Mouse (Mus musculus): ENCODE results near the gene Morc4. TPM values are rescaled to one million over a fixed set of nuclear protein-coding genes. Genes with fewer than 3 reads are reported as not detected.
A peak's percentile ranks its signal among the peaks of the same experiment; 100 is the strongest.

Morc4 gene
- total RNA-seq, 2 experiments from 2014 or later = 0.51 TPM; not detected in 1

GRCm38 (mm10) chrX:139808501-139808900, 63.0 kb downstream of the Morc4 start:
- no peak for ATAC-seq (replicated peaks; ENCODE audit: low FRiP score, poor library complexity, severe bottlenecking)

DNA sequence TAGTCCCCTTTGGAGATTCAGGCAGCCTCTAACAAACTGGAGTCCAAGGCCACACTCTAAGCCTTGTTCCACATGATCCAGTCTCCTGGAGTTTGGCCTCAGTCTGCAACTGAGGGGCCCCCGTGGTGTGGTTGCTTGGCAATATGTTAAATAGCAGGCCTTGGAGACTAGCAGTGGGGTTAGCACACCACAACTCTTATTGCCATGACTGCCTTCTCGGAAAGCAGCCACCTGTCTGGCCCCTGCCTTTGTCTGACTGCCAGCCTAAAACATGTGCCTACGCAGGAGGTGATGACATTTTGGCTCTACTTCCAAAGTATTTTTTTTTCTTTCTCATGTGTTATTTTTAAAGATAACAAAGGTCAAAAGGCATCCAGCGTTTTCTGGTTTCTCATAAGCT, 63.4 kb downstream of the Morc4 start:
- ATAC-seq (replicated peaks; ENCODE audit: low FRiP score, poor library complexity, severe bottlenecking) = no peak

- ATAC-seq (replicated peaks; ENCODE audit: low FRiP score, poor library complexity, severe bottlenecking) = no peak
These were observed 64.1 kb downstream of the Morc4 start for GRCm38 (mm10) chrX:139807391-139807790.

- ATAC-seq (replicated peaks; ENCODE audit: low FRiP score, poor library complexity, severe bottlenecking) = no peak
These were observed 65.6 kb downstream of the Morc4 start for GRCm38 (mm10) chrX:139805918-139806317.

GRCm38 (mm10) chrX:139803028-139803427, 68.4 kb downstream of the Morc4 start:
- no peak for ATAC-seq (replicated peaks; ENCODE audit: low FRiP score, poor library complexity, severe bottlenecking)

- no peak for ATAC-seq (replicated peaks; ENCODE audit: low FRiP score, poor library complexity, severe bottlenecking)
These were observed 71.0 kb downstream of the Morc4 start, which contains the start of gene Cldn2 for GRCm38 (mm10) chrX:139800406-139800878. Gene Cldn2 (plus strand): TSS chrX:139800828.

GRCm38 (mm10) chrX:139799953-139800352, 71.5 kb downstream of the Morc4 start:
- ATAC-seq (replicated peaks; ENCODE audit: low FRiP score, poor library complexity, severe bottlenecking) = no peak

- ATAC-seq (replicated peaks; ENCODE audit: low FRiP score, poor library complexity, severe bottlenecking) = no peak
These were observed 73.6 kb downstream of the Morc4 start for GRCm38 (mm10) chrX:139797875-139798274.

DNA sequence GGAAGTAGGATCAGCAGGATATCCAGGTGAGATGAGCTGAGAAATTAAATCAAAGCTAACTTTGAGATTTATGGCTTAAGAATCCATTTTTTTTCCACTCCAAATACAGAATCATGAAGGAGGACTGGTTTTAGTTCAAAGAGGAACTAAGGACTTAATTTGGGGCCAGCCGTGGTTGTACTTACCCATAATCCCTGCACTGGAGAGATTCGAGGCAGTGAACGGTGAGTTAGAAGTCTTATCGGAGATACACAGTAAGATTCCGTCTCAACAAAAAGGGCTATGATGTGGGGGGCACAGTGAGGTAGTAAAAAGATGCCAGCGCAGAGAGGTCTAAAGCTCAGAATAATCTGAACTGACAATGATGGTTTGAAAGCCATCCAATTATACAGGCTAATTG, 75.4 kb downstream of the Morc4 start:
- ATAC-seq (replicated peaks; ENCODE audit: low FRiP score, poor library complexity, severe bottlenecking) = no peak

- ATAC-seq (replicated peaks; ENCODE audit: low FRiP score, poor library complexity, severe bottlenecking) = no peak
These were observed 77.2 kb downstream of the Morc4 start for GRCm38 (mm10) chrX:139794072-139794845.

DNA sequence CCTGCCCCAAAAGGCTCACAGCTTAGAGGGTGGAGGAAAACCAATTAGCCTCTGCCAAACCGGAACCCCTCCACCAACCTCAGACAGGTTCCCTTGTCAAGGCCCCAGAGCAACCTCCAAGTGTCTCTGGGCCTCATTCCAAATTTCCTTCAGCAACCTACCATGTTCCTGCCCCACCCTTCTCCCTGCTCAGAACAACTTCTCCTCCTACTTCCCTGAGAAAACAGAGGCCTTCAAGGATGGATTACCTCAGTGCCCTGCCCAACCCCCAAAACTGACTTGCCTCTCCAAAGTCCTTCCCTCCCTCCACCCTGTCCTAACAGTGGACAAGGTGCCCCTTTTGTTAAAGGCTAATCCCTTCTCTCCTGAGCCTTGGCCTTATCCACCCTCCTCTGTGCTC, 85.7 kb downstream of the Morc4 start:
- ATAC-seq (replicated peaks; ENCODE audit: low FRiP score, poor library complexity, severe bottlenecking) = no peak

GRCm38 (mm10) chrX:139783045-139783422, 88.4 kb downstream of the Morc4 start:
- ATAC-seq (replicated peaks; ENCODE audit: low FRiP score, poor library complexity, severe bottlenecking) = no peak

- ATAC-seq (replicated peaks; ENCODE audit: low FRiP score, poor library complexity, severe bottlenecking) = no peak
These were observed 89.0 kb downstream of the Morc4 start, which contains the start of gene Ripply1 for GRCm38 (mm10) chrX:139782278-139783044. Gene Ripply1 (minus strand): TSS chrX:139782353.

GRCm38 (mm10) chrX:139781563-139781962, 89.9 kb downstream of the Morc4 start:
- ATAC-seq (replicated peaks; ENCODE audit: low FRiP score, poor library complexity, severe bottlenecking) = no peak

DNA sequence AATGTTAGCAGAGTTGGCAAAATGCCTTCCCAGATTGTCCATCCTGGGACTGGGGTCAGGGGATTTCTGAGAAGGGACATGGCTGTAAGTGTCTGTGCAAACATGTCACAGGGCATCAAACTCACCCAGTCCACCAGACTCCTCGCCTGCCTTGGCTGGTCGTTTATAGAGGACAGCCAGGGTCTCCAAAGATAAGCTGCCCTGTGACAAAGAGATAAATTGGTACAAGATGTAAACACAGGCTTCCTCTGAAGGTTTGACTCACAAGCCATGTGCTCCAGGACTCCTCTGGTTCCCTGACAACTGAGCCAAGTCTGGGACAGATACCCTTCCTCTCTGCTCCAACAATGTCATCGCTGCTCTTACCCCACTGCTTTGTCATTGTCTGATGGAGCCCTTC, 90.5 kb downstream of the Morc4 start:
- ATAC-seq (replicated peaks; ENCODE audit: low FRiP score, poor library complexity, severe bottlenecking) = peak; percentile 60; the same call in 1 of the 2 replicates

- no peak for ATAC-seq (replicated peaks; ENCODE audit: low FRiP score, poor library complexity, severe bottlenecking)
These were observed 92.1 kb downstream of the Morc4 start for GRCm38 (mm10) chrX:139779401-139779800.

- ATAC-seq (replicated peaks; ENCODE audit: low FRiP score, poor library complexity, severe bottlenecking) = no peak
These were observed 92.6 kb downstream of the Morc4 start for GRCm38 (mm10) chrX:139778886-139779285.

DNA sequence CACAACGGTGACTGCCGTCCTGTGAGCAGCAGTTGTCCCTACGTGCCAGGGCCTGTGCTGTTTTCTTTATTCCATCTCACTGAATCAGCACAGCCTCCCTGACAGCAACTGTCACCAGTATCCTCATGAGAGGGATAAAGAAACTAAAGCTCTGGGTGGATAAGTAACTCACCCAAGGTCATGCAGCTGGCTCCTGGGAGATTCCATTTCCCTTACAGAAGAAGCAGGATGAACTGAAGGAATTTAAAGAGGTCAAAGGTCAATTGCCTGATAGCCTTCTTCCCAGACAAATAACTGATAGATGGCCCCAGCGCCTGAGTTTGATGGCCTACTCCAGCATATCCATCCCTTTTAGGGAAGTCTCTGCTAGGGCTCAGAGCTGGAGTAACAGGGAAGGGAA, 94.1 kb downstream of the Morc4 start:
- ATAC-seq (replicated peaks; ENCODE audit: low FRiP score, poor library complexity, severe bottlenecking) = no peak

DNA sequence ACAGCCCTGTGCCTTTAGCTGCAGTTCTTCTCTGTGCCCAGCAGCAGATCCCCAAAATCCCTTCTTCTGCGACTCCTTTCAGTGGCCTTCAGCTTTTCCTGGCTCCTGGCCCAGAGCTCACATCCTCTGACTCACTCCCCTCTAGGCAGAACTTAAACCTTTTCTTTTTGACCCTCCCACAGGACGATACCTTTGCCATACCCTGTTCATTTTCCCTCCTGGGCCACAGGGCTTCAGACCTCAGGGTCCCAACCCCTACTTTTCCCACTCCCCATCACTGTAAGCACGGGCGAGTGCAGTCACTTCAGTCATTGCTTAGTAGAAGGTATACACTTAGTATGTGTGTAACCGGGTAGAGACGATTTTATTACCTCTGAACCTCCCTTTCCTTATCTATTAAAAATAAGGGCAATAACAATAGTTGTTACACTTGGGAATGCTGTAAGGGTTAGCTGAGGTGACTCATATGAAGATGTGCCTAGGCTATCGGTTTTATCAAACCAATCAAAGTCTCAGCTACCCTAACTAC, 96.3 kb downstream of the Morc4 start:
- no peak for ATAC-seq (replicated peaks; ENCODE audit: low FRiP score, poor library complexity, severe bottlenecking)

- peak; percentile 77 for ATAC-seq (replicated peaks; ENCODE audit: low FRiP score, poor library complexity, severe bottlenecking)
These were observed 97.0 kb downstream of the Morc4 start for GRCm38 (mm10) chrX:139774309-139775083.

Measured in erythroblast, adult 5-6 weeks (primary cell).